Mouse (Mus musculus): ENCODE results near the gene Frs3.
"Not testable (repeated sequence)": the region's sequence is repeated elsewhere in the genome, so short reads cannot be mapped to it uniquely, and the experiment has no call there.

The Frs3 gene

GRCm38 (mm10) chr17:47688608-47689575 is at the start of gene Frs3:
Gene Frs3, plus strand, starts transcription at chr17:47689030.
- peak; percentile 78 for DNase-seq

GRCm38 (mm10) chr17:47642992-47643391 is 45.8 kb upstream of the Frs3 start:
- DNase-seq: no peak

- DNase-seq: peak; percentile 43
Observed at GRCm38 (mm10) chr17:47646683-47647082, 42.1 kb upstream of the Frs3 start.

DNA sequence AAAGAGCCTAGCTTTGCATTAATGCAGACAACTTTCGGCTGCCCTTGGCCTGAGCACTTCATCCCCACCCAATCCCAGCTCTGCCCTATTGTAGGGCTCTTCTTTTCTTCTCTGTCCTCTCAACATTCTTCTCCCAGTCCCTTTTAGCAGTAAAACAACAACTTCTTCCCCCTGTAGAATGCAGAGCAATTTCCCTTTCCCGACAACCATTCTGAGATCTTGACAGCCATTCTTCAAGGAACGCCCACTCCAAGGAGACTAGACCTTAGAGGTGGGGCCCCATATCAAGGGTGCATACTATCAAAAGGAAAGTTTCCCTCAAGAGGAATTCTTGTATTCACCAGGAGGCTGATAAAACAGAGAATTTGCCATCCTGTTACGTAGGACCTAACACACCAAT is 39.9 kb upstream of the Frs3 start:
- no peak for DNase-seq

DNA sequence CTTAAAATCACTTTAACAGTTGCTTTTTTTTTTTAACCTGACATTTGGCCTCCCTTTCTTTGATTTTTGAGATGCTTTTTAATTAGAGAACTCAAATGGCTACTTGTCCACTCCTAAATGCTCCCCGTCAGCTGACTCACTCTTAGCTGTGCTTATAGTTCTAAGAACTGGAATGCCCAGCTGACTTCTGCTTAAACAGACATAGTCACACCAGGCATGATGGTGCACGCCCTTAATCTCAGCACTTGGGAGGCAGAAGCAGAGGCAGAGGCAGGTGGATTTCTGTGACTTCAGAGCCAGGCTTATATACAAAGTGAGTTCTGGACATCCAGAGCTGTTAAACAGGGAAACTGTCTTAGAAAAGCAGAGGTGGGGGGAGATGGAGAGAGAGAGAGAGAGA is 36.9 kb upstream of the Frs3 start:
- DNase-seq: no peak

DNA sequence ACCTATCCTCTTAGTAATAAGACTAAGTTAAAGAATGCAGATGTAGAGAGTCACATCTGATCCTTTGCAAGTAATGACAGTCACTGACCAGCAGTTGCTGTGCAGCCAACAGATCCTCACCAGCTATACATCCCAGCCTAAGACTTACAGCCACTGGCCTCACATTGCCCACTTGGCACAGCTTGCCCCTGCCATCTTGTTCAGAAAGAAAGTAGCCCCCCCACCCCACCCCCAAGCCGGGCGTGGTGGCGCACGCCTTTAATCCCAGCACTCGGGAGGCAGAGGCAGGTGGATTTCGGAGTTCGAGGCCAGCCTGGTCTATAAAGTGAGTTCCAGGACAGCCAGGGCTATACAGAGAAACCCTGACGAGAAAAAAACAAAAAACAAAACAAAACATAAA is 34.5 kb upstream of the Frs3 start:
- DNase-seq: not testable (repeated sequence)

GRCm38 (mm10) chr17:47655697-47656096 is 33.1 kb upstream of the Frs3 start:
- DNase-seq: no peak

- no peak for DNase-seq
Observed at GRCm38 (mm10) chr17:47657901-47658300, 30.9 kb upstream of the Frs3 start.

DNA sequence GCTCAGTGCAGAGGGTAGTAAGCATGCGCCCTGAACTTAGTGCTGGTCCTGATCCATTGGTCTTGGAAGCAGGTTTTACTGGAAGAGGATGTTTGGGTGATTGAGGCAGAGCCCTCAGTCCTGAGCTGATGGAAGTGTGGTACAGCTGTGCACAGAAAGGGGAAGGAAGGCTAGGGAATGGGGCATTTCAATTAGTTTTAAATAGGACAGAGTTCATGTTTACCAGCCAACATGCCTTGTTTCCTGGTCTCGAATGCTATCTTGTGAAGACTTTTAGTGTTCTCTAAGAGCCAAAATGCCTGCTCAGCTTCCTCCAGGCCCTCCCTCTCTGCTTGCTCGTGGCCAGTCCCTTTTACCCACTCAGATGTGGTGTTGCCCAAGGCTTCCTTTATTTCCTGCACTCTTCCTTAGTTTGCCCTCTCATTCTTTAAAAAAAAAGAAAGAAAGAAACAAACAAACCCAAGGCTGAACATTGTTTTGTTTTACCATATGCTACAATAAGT is 30.0 kb upstream of the Frs3 start:
- DNase-seq: no peak

DNA sequence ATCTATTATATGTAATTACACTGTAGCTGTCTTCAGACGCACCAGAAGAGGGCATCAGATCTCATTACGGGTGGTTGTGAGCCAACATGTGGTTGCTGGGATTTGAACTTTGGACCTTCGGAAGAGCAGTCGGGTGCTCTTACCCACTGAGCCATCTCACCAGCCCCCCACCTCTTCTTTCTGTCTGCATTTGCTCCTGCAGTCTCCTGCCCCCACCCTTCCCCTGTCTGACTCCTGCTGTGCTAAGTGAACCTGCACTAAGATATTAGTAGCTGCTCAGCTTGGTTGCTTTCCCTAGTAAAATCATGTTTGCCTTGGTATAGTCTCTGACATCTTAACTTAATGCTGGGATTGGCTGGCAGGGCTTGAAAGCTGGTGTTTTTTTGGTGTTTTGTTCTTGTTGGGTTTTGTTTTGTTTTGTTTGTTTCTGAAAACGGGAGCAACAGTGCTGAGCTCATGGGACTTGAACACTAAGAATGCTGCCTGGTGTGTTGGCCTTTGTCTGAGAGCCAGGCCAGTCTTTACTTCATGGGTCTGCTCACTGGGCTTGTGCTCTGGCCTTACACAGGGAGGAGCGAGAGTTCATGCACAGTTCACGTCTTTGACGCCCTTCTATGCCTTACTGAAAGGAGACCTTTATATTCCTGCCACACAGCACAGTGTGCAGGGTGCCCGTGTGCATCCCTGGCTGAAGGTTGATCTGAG is 25.7 kb upstream of the Frs3 start:
- no peak for DNase-seq

- DNase-seq: no peak
Observed at GRCm38 (mm10) chr17:47664474-47664873, 24.4 kb upstream of the Frs3 start.

DNA sequence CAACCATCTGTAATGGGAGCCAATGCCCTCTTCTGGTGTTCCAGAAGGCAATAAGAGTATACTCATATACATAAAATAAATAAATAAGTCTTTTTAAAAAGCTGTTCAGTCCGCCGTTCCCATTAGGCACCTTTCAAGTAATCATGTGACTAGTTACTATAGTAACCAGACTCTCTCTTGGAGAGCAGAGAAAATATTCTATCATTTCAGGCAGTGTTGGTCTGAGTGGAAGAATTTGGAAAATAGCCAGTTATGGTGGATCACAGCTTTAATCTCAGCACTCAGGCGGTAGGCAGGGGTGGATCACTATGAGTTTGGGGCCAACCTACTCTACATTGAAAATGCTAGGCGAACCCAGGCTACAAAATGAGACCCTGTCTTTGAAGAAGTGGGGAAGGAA is 19.7 kb upstream of the Frs3 start:
- no peak for DNase-seq

- DNase-seq: no peak
Observed at GRCm38 (mm10) chr17:47671988-47672310, 16.9 kb upstream of the Frs3 start.

DNA sequence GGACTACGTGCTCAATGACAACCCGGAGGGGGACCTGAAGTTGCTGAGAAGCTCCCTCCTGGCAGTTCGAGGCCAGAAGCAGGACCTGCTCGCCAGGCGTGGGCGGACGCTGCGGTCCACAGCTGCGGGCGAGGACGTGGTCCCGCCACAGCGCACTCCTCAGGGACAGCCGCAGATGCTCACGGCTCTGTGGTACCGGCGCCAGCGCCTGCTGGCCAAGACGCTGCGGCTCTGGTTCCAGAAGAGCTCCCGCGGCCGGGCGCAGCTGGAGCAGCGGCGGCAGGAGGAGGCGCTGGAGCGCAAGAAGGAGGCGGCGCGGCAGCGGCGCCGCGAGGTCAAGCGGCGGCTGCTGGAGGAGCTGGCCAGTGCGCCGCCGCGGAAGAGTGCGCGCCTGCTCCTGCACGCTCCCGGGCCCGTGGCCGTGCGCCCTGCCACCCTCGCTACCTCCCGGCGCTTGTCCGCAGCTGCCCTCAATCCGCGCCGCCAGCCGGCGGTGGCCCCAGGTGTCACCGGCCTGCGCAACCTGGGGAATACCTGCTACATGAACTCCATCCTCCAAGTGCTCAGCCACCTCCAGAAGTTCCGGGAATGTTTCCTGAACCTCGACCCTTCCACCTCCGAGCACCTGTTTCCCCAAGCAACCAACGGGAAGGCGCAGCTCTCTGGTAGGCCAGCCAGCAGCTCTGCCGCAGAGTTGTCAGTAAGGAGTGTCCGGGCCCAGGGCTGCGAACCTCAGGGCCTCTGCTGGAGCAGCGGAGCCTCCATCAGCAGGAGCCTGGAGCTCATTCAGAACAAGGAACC is 16.3 kb upstream of the Frs3 start:
- DNase-seq: peak; percentile 14

GRCm38 (mm10) chr17:47676581-47676980 is 12.2 kb upstream of the Frs3 start:
- DNase-seq: peak; percentile 75

- no peak for DNase-seq
Observed at GRCm38 (mm10) chr17:47678238-47678637, 10.6 kb upstream of the Frs3 start.

DNA sequence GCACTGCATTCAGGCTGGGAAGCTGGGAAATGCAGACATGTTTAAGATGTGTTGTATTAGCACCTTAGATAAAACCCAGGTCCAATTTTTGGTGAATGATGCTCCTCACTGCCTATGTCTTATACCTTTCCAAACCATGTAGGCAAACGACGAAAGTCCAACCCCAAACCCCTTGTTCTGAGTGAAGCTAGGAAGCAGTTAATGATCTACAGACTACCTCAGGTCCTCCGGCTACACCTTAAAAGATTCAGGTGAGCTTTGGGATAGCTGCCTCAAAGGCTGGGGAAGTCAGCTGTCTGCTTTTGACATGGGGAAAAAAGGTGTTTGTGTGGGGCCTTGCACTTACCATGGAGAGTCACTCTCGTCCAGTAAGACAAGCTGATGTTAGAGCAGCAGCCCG is 10.1 kb upstream of the Frs3 start:
- no peak for DNase-seq

DNA sequence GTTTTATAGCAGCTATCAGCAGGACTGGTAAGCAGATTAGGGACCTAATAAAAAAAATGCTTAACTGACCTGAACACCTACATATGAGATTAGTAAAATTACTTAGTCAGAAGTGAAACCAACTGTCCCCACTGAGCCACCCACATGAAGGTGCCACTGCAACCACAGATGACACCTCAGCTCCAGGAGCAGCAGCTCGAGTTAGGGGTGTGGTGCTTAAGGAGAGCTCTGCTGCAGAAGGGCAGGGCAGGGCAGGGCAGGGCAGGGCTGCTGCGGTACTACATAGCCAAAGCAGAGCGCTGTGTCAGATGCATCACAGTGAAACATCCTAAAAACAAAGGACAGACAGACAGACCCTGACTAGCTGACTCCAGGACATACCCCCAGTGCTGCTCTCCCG is 6.0 kb upstream of the Frs3 start:
- no peak for DNase-seq

GRCm38 (mm10) chr17:47687409-47688343 is 1.2 kb upstream of the Frs3 start:
- peak; percentile 93 for DNase-seq

GRCm38 (mm10) chr17:47688344-47688607 is 554 bp upstream of the Frs3 start, which contains the start of gene Tomm6:
Gene Tomm6, minus strand, starts transcription at chr17:47688386.
- no peak for DNase-seq

DNA sequence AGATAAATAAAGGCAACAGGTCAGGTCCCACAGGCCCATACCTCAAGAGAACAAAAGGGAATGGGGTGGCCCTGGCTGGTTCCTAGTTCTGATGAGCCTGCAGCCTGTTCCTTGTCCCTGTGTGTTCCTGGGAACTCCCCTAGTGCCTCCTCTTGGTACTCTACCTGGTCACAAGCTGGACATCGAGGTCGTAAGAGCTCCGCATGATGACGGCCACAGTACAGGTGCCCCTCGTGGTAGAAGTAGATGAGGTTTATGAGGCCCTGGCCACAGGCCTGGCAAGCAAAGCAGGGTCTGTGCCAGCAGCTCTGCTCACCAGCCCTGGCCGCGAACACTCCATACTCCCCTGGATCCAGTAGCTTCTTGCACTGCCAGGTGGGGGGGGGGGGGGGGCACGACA is 1.1 kb downstream of the Frs3 start:
- peak; percentile 51 for DNase-seq

- no peak for DNase-seq
Observed at GRCm38 (mm10) chr17:47691650-47692049, 2.8 kb downstream of the Frs3 start.

Measured in cerebellum, adult 9-10 months (tissue).